Mouse (Mus musculus): ENCODE measurements around the gene Akap8. TPM values are rescaled to one million over a fixed set of nuclear protein-coding genes. Genes with fewer than 3 reads are reported as not detected.

Gene Akap8
- polyA plus RNA-seq, 1 experiment, result 169 TPM

- H3K27ac ChIP-seq (ENCODE audit: control insufficient read depth, insufficient read depth, low read length), result no peak overlapping the region
- no peaks in the 10 kb centered on the region for H3K4me1 ChIP-seq (replicated peaks; ENCODE audit: control insufficient read depth, insufficient read depth, low read length)
- no peaks in the 10 kb centered on the region; the same call in 1 of the 2 replicates for H3K36me3 ChIP-seq (ENCODE audit: control insufficient read depth, insufficient read depth, low read length)
- H3K27me3 ChIP-seq (ENCODE audit: control insufficient read depth, insufficient read depth, low read length), result no peaks in the 10 kb centered on the region
- H3K4me3 ChIP-seq (ENCODE audit: control insufficient read depth, insufficient read depth, low read length), result no peak overlapping the region
- 90% methylated on average over 1 of the region's 1 CpGs for WGBS
- no peak for TF ChIP-seq POLR2A (IDR thresholded peaks at IDR 0.05; ENCODE audit: control insufficient read depth, extremely low read depth, insufficient read depth, low read length, poor library complexity)
- TF ChIP-seq CTCF (IDR thresholded peaks at IDR 0.05; ENCODE audit: borderline replicate concordance, control insufficient read depth, extremely low read depth, insufficient read depth, low read length, poor library complexity), result no peak
- DNase-seq, result no peak
These were observed 22.9 kb downstream of the Akap8 start for GRCm38 (mm10) chr17:32298125-32298524.

GRCm38 (mm10) chr17:32295901-32296300 lies 25.1 kb downstream of the Akap8 start:
- TF ChIP-seq POLR2A (IDR thresholded peaks at IDR 0.05; ENCODE audit: control insufficient read depth, extremely low read depth, insufficient read depth, low read length, poor library complexity) (no peak), CTCF (IDR thresholded peaks at IDR 0.05; ENCODE audit: borderline replicate concordance, control insufficient read depth, extremely low read depth, insufficient read depth, low read length, poor library complexity) (no peak)
- Histone ChIP-seq H3K27me3 (ENCODE audit: control insufficient read depth, insufficient read depth, low read length) (no peaks in the 10 kb centered on the region), H3K4me3 (ENCODE audit: control insufficient read depth, insufficient read depth, low read length) (no peak overlapping the region), H3K4me1 (replicated peaks; ENCODE audit: control insufficient read depth, insufficient read depth, low read length) (no peaks in the 10 kb centered on the region), H3K36me3 (ENCODE audit: control insufficient read depth, insufficient read depth, low read length) (no peaks in the 10 kb centered on the region), H3K27ac (ENCODE audit: control insufficient read depth, insufficient read depth, low read length) (no peak overlapping the region)
- no peak for DNase-seq
- 97% methylated on average over 2 of the region's 2 CpGs for WGBS

- no peak overlapping the region for H3K27ac ChIP-seq (ENCODE audit: control insufficient read depth, insufficient read depth, low read length)
- H3K4me1 ChIP-seq (replicated peaks; ENCODE audit: control insufficient read depth, insufficient read depth, low read length), result no peaks in the 10 kb centered on the region
- H3K36me3 ChIP-seq (ENCODE audit: control insufficient read depth, insufficient read depth, low read length), result no peaks in the 10 kb centered on the region
- no peak overlapping the region for H3K4me3 ChIP-seq (ENCODE audit: control insufficient read depth, insufficient read depth, low read length)
- 91% methylated on average over 4 of the region's 4 CpGs for whole genome bisulfite sequencing
- no peak for DNase-seq
- no peaks in the 10 kb centered on the region for H3K27me3 ChIP-seq (ENCODE audit: control insufficient read depth, insufficient read depth, low read length)
- TF ChIP-seq POLR2A (IDR thresholded peaks at IDR 0.05; ENCODE audit: control insufficient read depth, extremely low read depth, insufficient read depth, low read length, poor library complexity) (no peak), CTCF (IDR thresholded peaks at IDR 0.05; ENCODE audit: borderline replicate concordance, control insufficient read depth, extremely low read depth, insufficient read depth, low read length, poor library complexity) (no peak)
These were observed 25.9 kb downstream of the Akap8 start for GRCm38 (mm10) chr17:32295160-32295559.

- Histone ChIP-seq H3K4me3 (ENCODE audit: control insufficient read depth, insufficient read depth, low read length) (peak overlapping the region; percentile 90), H3K4me1 (replicated peaks; ENCODE audit: control insufficient read depth, insufficient read depth, low read length) (peaks cover 14% of the 10 kb centered on the region), H3K27ac (ENCODE audit: control insufficient read depth, insufficient read depth, low read length) (peak overlapping the region; percentile 76), H3K27me3 (ENCODE audit: control insufficient read depth, insufficient read depth, low read length) (no peaks in the 10 kb centered on the region), H3K36me3 (ENCODE audit: control insufficient read depth, insufficient read depth, low read length) (no peaks in the 10 kb centered on the region)
- TF ChIP-seq POLR2A (IDR thresholded peaks at IDR 0.05; ENCODE audit: control insufficient read depth, extremely low read depth, insufficient read depth, low read length, poor library complexity) (no peak), CTCF (IDR thresholded peaks at IDR 0.05; ENCODE audit: borderline replicate concordance, control insufficient read depth, extremely low read depth, insufficient read depth, low read length, poor library complexity) (no peak)
- WGBS, result 62% methylated on average over 6 of the region's 6 CpGs
- DNase-seq, result no peak
These were observed 35.8 kb downstream of the Akap8 start for GRCm38 (mm10) chr17:32285138-32285670.

GRCm38 (mm10) chr17:32284262-32285137 lies 36.5 kb downstream of the Akap8 start, which contains the start of gene Brd4:
Gene Brd4 (minus strand): TSS chr17:32284722.
- no peaks in the 10 kb centered on the region for H3K27me3 ChIP-seq (ENCODE audit: control insufficient read depth, insufficient read depth, low read length)
- H3K36me3 ChIP-seq (ENCODE audit: control insufficient read depth, insufficient read depth, low read length), result no peaks in the 10 kb centered on the region
- peak; percentile 89 for TF ChIP-seq POLR2A (IDR thresholded peaks at IDR 0.05; ENCODE audit: control insufficient read depth, extremely low read depth, insufficient read depth, low read length, poor library complexity)
- TF ChIP-seq CTCF (IDR thresholded peaks at IDR 0.05; ENCODE audit: borderline replicate concordance, control insufficient read depth, extremely low read depth, insufficient read depth, low read length, poor library complexity), result no peak; the same call in 1 of the 2 replicates
- DNase-seq, result peak; percentile 89
- peak within 1 kb of the TSS; percentile 78 for H3K27ac ChIP-seq (ENCODE audit: control insufficient read depth, insufficient read depth, low read length)
- H3K4me1 ChIP-seq (replicated peaks; ENCODE audit: control insufficient read depth, insufficient read depth, low read length), result peaks cover 14% of the 10 kb centered on the region
- 1% methylated on average over 100 of the region's 100 CpGs for WGBS
- peak within 1 kb of the TSS; percentile 90 for H3K4me3 ChIP-seq (ENCODE audit: control insufficient read depth, insufficient read depth, low read length)

GRCm38 (mm10) chr17:32283771-32284221 lies 37.2 kb downstream of the Akap8 start:
- peak overlapping the region; percentile 78 for H3K27ac ChIP-seq (ENCODE audit: control insufficient read depth, insufficient read depth, low read length)
- WGBS, result 2% methylated on average over 40 of the region's 41 CpGs
- DNase-seq, result peak; percentile 60
- peak; percentile 12; the same call in 1 of the 2 replicates for TF ChIP-seq CTCF (IDR thresholded peaks at IDR 0.05; ENCODE audit: borderline replicate concordance, control insufficient read depth, extremely low read depth, insufficient read depth, low read length, poor library complexity)
- TF ChIP-seq POLR2A (IDR thresholded peaks at IDR 0.05; ENCODE audit: control insufficient read depth, extremely low read depth, insufficient read depth, low read length, poor library complexity), result peak; percentile 53; the same call in 1 of the 2 replicates
- H3K4me1 ChIP-seq (replicated peaks; ENCODE audit: control insufficient read depth, insufficient read depth, low read length), result peaks cover 14% of the 10 kb centered on the region
- no peaks in the 10 kb centered on the region for H3K27me3 ChIP-seq (ENCODE audit: control insufficient read depth, insufficient read depth, low read length)
- no peaks in the 10 kb centered on the region for H3K36me3 ChIP-seq (ENCODE audit: control insufficient read depth, insufficient read depth, low read length)
- peak overlapping the region; percentile 90 for H3K4me3 ChIP-seq (ENCODE audit: control insufficient read depth, insufficient read depth, low read length)
